Mouse (Mus musculus): ENCODE measurements at regions not wholly inside any gene's neighbourhood (a gene's known extent, or its start where the extent isn't known, plus 50 kb on each side); places are given as distances from the start of the nearest gene placed in this dataset.
"Not testable (repeated sequence)": the region's sequence is repeated elsewhere in the genome, so short reads cannot be mapped to it uniquely, and the experiment has no call there.

GRCm38 (mm10) chr13:78904102-78904501, 704.5 kb upstream of the Nr2f1 start:
- DNase-seq (ENCODE audit: low spot score) = no peak

GRCm38 (mm10) chr13:78900693-78901092, 701.1 kb upstream of the Nr2f1 start:
- DNase-seq (ENCODE audit: low spot score) = no peak

- no peak for DNase-seq (ENCODE audit: low spot score)
Measured at GRCm38 (mm10) chr13:78892252-78892651, 692.7 kb upstream of the Nr2f1 start.

- no peak for DNase-seq (ENCODE audit: low spot score)
Measured at GRCm38 (mm10) chr13:78883062-78883461, 683.5 kb upstream of the Nr2f1 start.

GRCm38 (mm10) chr13:78872582-78872981, 673.0 kb upstream of the Nr2f1 start:
- no peak for DNase-seq (ENCODE audit: low spot score)

GRCm38 (mm10) chr13:78871976-78872375, 672.4 kb upstream of the Nr2f1 start:
- DNase-seq (ENCODE audit: low spot score) = no peak

GRCm38 (mm10) chr13:78871254-78871653, 671.7 kb upstream of the Nr2f1 start:
- no peak for DNase-seq (ENCODE audit: low spot score)

- DNase-seq (ENCODE audit: low spot score) = not testable (repeated sequence)
Measured at GRCm38 (mm10) chr13:78824357-78824756, 624.8 kb upstream of the Nr2f1 start.

GRCm38 (mm10) chr13:78809656-78810055, 610.1 kb upstream of the Nr2f1 start:
- no peak for DNase-seq (ENCODE audit: low spot score)

- DNase-seq (ENCODE audit: low spot score) = no peak
Measured at GRCm38 (mm10) chr13:78802838-78803124, 603.2 kb upstream of the Nr2f1 start.

GRCm38 (mm10) chr13:78802011-78802837, 602.7 kb upstream of the Nr2f1 start:
- no peak for DNase-seq (ENCODE audit: low spot score)

GRCm38 (mm10) chr13:78799641-78800040, 600.1 kb upstream of the Nr2f1 start:
- DNase-seq (ENCODE audit: low spot score) = no peak

GRCm38 (mm10) chr13:78795228-78795627, 595.7 kb upstream of the Nr2f1 start:
- DNase-seq (ENCODE audit: low spot score) = no peak

- DNase-seq (ENCODE audit: low spot score) = no peak
Measured at GRCm38 (mm10) chr13:78784285-78784684, 584.7 kb upstream of the Nr2f1 start.

GRCm38 (mm10) chr13:78783591-78784240, 584.2 kb upstream of the Nr2f1 start:
- no peak for DNase-seq (ENCODE audit: low spot score)
